ENCODE assay signal across 9 mouse cellular contexts in genomic region chr2:167136909-167137308, GRCm38 (mm10). TPM values are rescaled to one million over a fixed set of nuclear protein-coding genes. Genes with fewer than 3 reads are reported as not detected.
DNase-seq lines count a peak whose midpoint lies in the region; ATAC-seq and TF ChIP-seq lines count a peak whose summit lies in the region.
"Had no signal": no experiment of that assay in that cellular context is flagged by ENCODE, and none has a peak within 500 bp of the region (broad histone marks: within the 10 kb centered on the region; RNA-seq: fewer than 3 reads in every experiment).

No protein-coding gene starts in this region.

- peak overlapping the region; percentile 69 for H3K27ac ChIP-seq in forebrain, postnatal 0 days (ENCODE audit: low read depth, low read length)
- H3K27ac ChIP-seq in midbrain, embryonic 16.5 days (ENCODE audit: low read length) = peak overlapping the region; percentile 64
- no peak overlapping the region for H3K27ac ChIP-seq in kidney, embryonic 16.5 days (ENCODE audit: low read length)
- no peak overlapping the region for H3K27ac ChIP-seq in kidney, adult 2 months (ENCODE audit: insufficient read depth, low read depth, low read length)

- no peak overlapping the region for H3K4me3 ChIP-seq in forebrain, postnatal 0 days (ENCODE audit: low read depth, low read length)
- no peak overlapping the region for H3K4me3 ChIP-seq in midbrain, embryonic 16.5 days (ENCODE audit: low read depth, low read length)
- H3K4me3 ChIP-seq in kidney, embryonic 16.5 days (ENCODE audit: low read length) = no peak overlapping the region
- no peak overlapping the region for H3K4me3 ChIP-seq in kidney, adult 2 months (ENCODE audit: insufficient read depth, low read depth, low read length)

- no peak for TF ChIP-seq CTCF in forebrain, postnatal 0 days (IDR thresholded peaks at IDR 0.05; ENCODE audit: low read depth)
- TF ChIP-seq CTCF in kidney, adult 2 months (conservative IDR thresholded peaks at IDR 0.05; ENCODE audit: insufficient read depth, insufficient read length, low read depth, low read length) = no peak

- peaks cover 20% of the 10 kb centered on the region for H3K4me1 ChIP-seq in forebrain, postnatal 0 days (ENCODE audit: insufficient read depth)
- H3K4me1 ChIP-seq in midbrain, embryonic 16.5 days (ENCODE audit: control insufficient read depth, insufficient read depth, low read length) = peaks cover 15% of the 10 kb centered on the region
- H3K4me1 ChIP-seq in kidney, embryonic 16.5 days (ENCODE audit: insufficient read depth, low read length) = peaks cover 2% of the 10 kb centered on the region; the same call in 1 of the 2 replicates
- no peaks in the 10 kb centered on the region for H3K4me1 ChIP-seq in kidney, adult 2 months (ENCODE audit: control insufficient read depth, insufficient read depth, low read length)

- H3K27me3 ChIP-seq in forebrain, postnatal 0 days (ENCODE audit: insufficient read depth, low read length) = no peaks in the 10 kb centered on the region
- no peaks in the 10 kb centered on the region for H3K27me3 ChIP-seq in midbrain, embryonic 16.5 days (ENCODE audit: control insufficient read depth, insufficient read depth, low read depth, low read length)
- H3K27me3 ChIP-seq in kidney, embryonic 16.5 days (ENCODE audit: insufficient read depth, low read length) = no peaks in the 10 kb centered on the region
- H3K27me3 ChIP-seq in kidney, adult 2 months (replicated peaks; ENCODE audit: control insufficient read depth, insufficient read depth, low read length) = no peaks in the 10 kb centered on the region

- peak; percentile 96 for DNase-seq in brain, adult 2 months (ENCODE audit: low read depth, low spot score)
- DNase-seq in forebrain, postnatal 0 days = peak; percentile 93
- peak; percentile 94 for DNase-seq in layer of hippocampus, adult 9-11 months
- DNase-seq in kidney, adult 8-10 months = no peak
- no peak for DNase-seq in heart, adult 8-10 months (ENCODE audit: low spot score)
- DNase-seq in kidney, adult 2 months = no peak
- DNase-seq: lung, postnatal 4 days had no signal

- TF ChIP-seq POLR2A in kidney, adult 2 months (IDR thresholded peaks at IDR 0.05; ENCODE audit: low read depth, low read length) = no peak

- no peaks in the 10 kb centered on the region for H3K36me3 ChIP-seq in forebrain, postnatal 0 days (ENCODE audit: insufficient read depth)
- H3K36me3 ChIP-seq in midbrain, embryonic 16.5 days (ENCODE audit: control insufficient read depth, insufficient read depth, low read length) = no peaks in the 10 kb centered on the region
- H3K36me3 ChIP-seq in kidney, embryonic 16.5 days (ENCODE audit: insufficient read depth, low read length) = no peaks in the 10 kb centered on the region
- no peaks in the 10 kb centered on the region for H3K36me3 ChIP-seq in kidney, adult 2 months (ENCODE audit: control insufficient read depth, insufficient read depth, low read length)

- ATAC-seq in forebrain, postnatal 0 days = peak; percentile 96
- peak; percentile 74 for ATAC-seq in midbrain, embryonic 16.5 days
- ATAC-seq in kidney, embryonic 16.5 days (ENCODE audit: low FRiP score, low TSS enrichment) = no peak

- 19% methylated on average over 14 of the region's 14 CpGs for WGBS in forebrain, postnatal 0 days
- 19% methylated on average over 14 of the region's 14 CpGs for WGBS in midbrain, embryonic 16.5 days
- 79% methylated on average over 14 of the region's 14 CpGs for WGBS in kidney, embryonic 16.5 days
- 63% methylated on average over 14 of the region's 14 CpGs for WGBS in kidney, adult 2 months

- H3K4me2 ChIP-seq in forebrain, postnatal 0 days (ENCODE audit: low read depth) = peak overlapping the region; percentile 17
- peak overlapping the region; percentile 31 for H3K4me2 ChIP-seq in midbrain, embryonic 16.5 days (ENCODE audit: low read length)
- no peak overlapping the region for H3K4me2 ChIP-seq in kidney, embryonic 16.5 days (replicated peaks; ENCODE audit: low read depth, low read length)

- peak overlapping the region; percentile 35; the same call in 1 of the 2 replicates for H3K9ac ChIP-seq in forebrain, postnatal 0 days
- 0 out of 2 replicates have a peak overlapping the region, but pooled peaks have one; percentile 18 for H3K9ac ChIP-seq in midbrain, embryonic 16.5 days (ENCODE audit: low read depth, low read length)
- H3K9ac ChIP-seq in kidney, embryonic 16.5 days (replicated peaks; ENCODE audit: low read length) = no peak overlapping the region

- H3K9me3 ChIP-seq in forebrain, postnatal 0 days (ENCODE audit: low read length) = no peaks in the 10 kb centered on the region
- no peaks in the 10 kb centered on the region for H3K9me3 ChIP-seq in midbrain, embryonic 16.5 days (replicated peaks; ENCODE audit: control insufficient read depth, low read length, poor library complexity, severe bottlenecking)
- H3K9me3 ChIP-seq in kidney, embryonic 16.5 days (ENCODE audit: low read length) = no peaks in the 10 kb centered on the region

RNA-seq across cellular contexts. Expression of gene Kcnb1, which starts 53.0 kb away (rescaled TPM):
- 15.5 and 21.8 TPM in 2 replicates for total RNA-seq in forebrain, postnatal 0 days (2014; rRNA removed)
- 2.9 and 4.1 TPM in 2 replicates for polyA plus RNA-seq in forebrain, postnatal 0 days (2015; fragmentation: Nextera tagmentation; extraction: Ambion mirVana)
- 3.9 and 4.0 TPM in 2 replicates for polyA plus RNA-seq in midbrain, embryonic 16.5 days (2015; fragmentation: Nextera tagmentation; extraction: Ambion mirVana)
- polyA plus RNA-seq in kidney, embryonic 16.5 days (2015; fragmentation: Nextera tagmentation; extraction: Ambion mirVana) = 1.1 and 1.2 TPM in 2 replicates
- 10 to 100 TPM; 33.9 to 43.8 (median 38.8) TPM for total RNA-seq in heart, adult 8-10 months (2022)
- 2.9 and 4.0 TPM in 2 replicates for polyA plus RNA-seq in kidney, adult 2 months (2012; rRNA removed)

Comparison
In these comparisons a context has a peak if more than half of its experiments do, and no peak if none do; other contexts are left out.
1. DNase-seq: peak in brain, adult 2 months (single experiment), forebrain, postnatal 0 days (single experiment) and layer of hippocampus, adult 9-11 months (single experiment); none in kidney, adult 8-10 months (0 of 2), heart, adult 8-10 months (single experiment) and kidney, adult 2 months (single experiment).
2. H3K27ac ChIP-seq: peak in forebrain, postnatal 0 days (single experiment) and midbrain, embryonic 16.5 days (single experiment); none in kidney, embryonic 16.5 days (single experiment) and kidney, adult 2 months (single experiment).